Mouse (Mus musculus): ENCODE data around the gene Atxn7l3b.

DNA sequence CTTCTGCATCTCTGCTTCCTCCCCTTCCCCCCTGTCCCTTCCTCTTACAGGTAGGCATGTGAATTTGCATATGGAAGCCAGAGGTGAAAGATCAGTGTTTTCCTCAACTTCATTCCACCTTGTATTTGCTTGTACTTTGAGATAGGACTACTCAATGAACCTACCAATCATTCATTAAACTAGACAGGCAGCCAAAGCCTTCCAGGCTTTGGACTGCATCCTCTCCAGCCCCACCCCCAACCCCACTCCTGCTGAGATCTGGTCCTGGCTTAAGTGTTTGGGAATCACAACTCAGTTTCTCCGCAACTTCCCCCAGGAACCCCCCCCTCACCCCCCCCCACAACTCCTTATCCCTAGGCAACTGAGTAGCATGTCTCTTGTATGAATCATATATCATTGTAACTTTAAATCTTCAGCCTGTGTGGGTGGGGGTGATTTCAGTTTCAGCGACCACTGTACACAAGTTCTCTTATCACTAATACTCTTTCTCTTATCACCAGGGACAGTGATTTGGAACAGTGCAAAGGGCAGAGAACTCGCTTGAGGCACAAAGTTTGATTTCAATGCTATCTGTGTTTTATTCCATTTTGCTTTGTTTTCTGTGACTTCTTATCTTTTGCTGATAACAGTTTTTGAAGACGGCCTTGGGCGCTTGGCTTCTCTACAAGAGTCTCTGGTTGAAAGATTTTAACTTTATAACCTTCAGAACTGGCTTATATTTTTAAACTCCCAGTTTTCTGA lies 44.7 kb upstream of the Atxn7l3b start:
- TF ChIP-seq CTCF (IDR thresholded peaks at IDR 0.05; ENCODE audit: insufficient read depth, low read length) (no peak), POLR2A (IDR thresholded peaks at IDR 0.05; ENCODE audit: borderline replicate concordance, extremely low read depth, low read depth, low read length) (no peak)
